Mouse (Mus musculus) intestine, embryonic 15.5 days (tissue): Measurements from ENCODE around the gene Cd96. TPM values are rescaled to one million over a fixed set of nuclear protein-coding genes. Genes with fewer than 3 reads are reported as not detected.
"Not testable (repeated sequence)": the region's sequence is repeated elsewhere in the genome, so short reads cannot be mapped to it uniquely, and the experiment has no call there.

ENCODE experiments used
- ATAC-seq: fragments of 200-750 bp; cut with Nextera tagmentation; 2 replicates; pipeline ENCODE4 v1.8.0; 2017; ENCODE audit warnings: moderate TSS enrichment, moderate library complexity
- H3K27ac ChIP-seq: fragments of 300-500 bp; sonication (generic); 2 replicates; pipeline ENCODE4 v1.5.1; 2015; ENCODE audit warnings: mild to moderate bottlenecking, inconsistent platforms
- H3K27me3 ChIP-seq: fragments of 300-500 bp; sonication (generic); replicated peaks from 2 replicates; pipeline ENCODE4 v1.6.1; 2015; ENCODE audit warnings: inconsistent platforms
- H3K36me3 ChIP-seq: fragments of 300-500 bp; sonication (generic); 2 replicates; pipeline ENCODE4 v1.6.1; 2015; ENCODE audit warnings: inconsistent platforms
- H3K4me1 ChIP-seq: fragments of 300-500 bp; sonication (generic); replicated peaks from 2 replicates; pipeline ENCODE4 v1.6.1; 2015; ENCODE audit warnings: inconsistent platforms
- H3K4me2 ChIP-seq: fragments of 300-500 bp; sonication (generic); replicated peaks from 2 replicates; pipeline ENCODE4 v1.6.1; 2015; ENCODE audit warnings: mild to moderate bottlenecking, inconsistent platforms
- H3K4me3 ChIP-seq: fragments of 300-500 bp; sonication (generic); replicated peaks from 2 replicates; pipeline ENCODE4 v1.5.1; 2015; ENCODE audit warnings: inconsistent platforms
- H3K9ac ChIP-seq: fragments of 300-500 bp; sonication (generic); 2 replicates; pipeline ENCODE4 v1.6.1; 2015; ENCODE audit warnings: inconsistent platforms
- H3K9me3 ChIP-seq: fragments of 300-500 bp; sonication (generic); 2 replicates; pipeline ENCODE4 v1.6.1; 2016; ENCODE audit warnings: inconsistent platforms
- WGBS: fragments of 180-500 bp; shearing (Covaris S2); methylation state at CpG from one replicate; pipeline ENCODE4 v1.1.7; 2015; 5-methylcytosine and 5-hydroxymethylcytosine counted together
- polyA plus RNA-seq: library from polyadenylated mRNA; unstranded; fragments of >200 nt; fragmentation: Nextera tagmentation; extraction: Ambion mirVana; gene quantifications from 2 replicates; pipeline ENCODE4 v1.2.1, GENCODE M21; 2015

The Cd96 gene
- polyA plus RNA-seq, result 0.32 and 0.43 TPM in 2 replicates

GRCm38 (mm10) chr16:46120020-46120419 is at the start of gene Cd96:
TSS of gene Cd96 (minus strand) at chr16:46120251.
- H3K9ac ChIP-seq, result no peak within 1 kb of the TSS
- no peaks in the 10 kb centered on the region for H3K4me1 ChIP-seq
- no peak within 1 kb of the TSS for H3K4me3 ChIP-seq
- no peak within 1 kb of the TSS for H3K4me2 ChIP-seq
- no peaks in the 10 kb centered on the region for H3K27me3 ChIP-seq
- 82% methylated on average over 10 of the region's 10 CpGs for WGBS
- no peaks in the 10 kb centered on the region for H3K36me3 ChIP-seq
- H3K27ac ChIP-seq, result no peak within 1 kb of the TSS
- no peaks in the 10 kb centered on the region for H3K9me3 ChIP-seq
- no peak for ATAC-seq

- no peak for ATAC-seq
- WGBS, result 75% methylated on average over 3 of the region's 3 CpGs
- H3K4me2 ChIP-seq, result no peak overlapping the region
- H3K9me3 ChIP-seq, result no peaks in the 10 kb centered on the region
- no peak overlapping the region for H3K9ac ChIP-seq
- no peaks in the 10 kb centered on the region for H3K27me3 ChIP-seq
- H3K36me3 ChIP-seq, result no peaks in the 10 kb centered on the region
- no peak overlapping the region for H3K27ac ChIP-seq
- H3K4me3 ChIP-seq, result no peak overlapping the region
- H3K4me1 ChIP-seq, result no peaks in the 10 kb centered on the region
Observed at GRCm38 (mm10) chr16:46166971-46167370, 46.9 kb upstream of the Cd96 start.

GRCm38 (mm10) chr16:46165305-46165704 is 45.3 kb upstream of the Cd96 start:
- Histone ChIP-seq H3K4me1 (no peaks in the 10 kb centered on the region), H3K9me3 (no peaks in the 10 kb centered on the region), H3K36me3 (no peaks in the 10 kb centered on the region), H3K4me2 (no peak overlapping the region), H3K4me3 (no peak overlapping the region), H3K27me3 (no peaks in the 10 kb centered on the region), H3K9ac (no peak overlapping the region), H3K27ac (no peak overlapping the region)
- ATAC-seq, result no peak
- 73% methylated on average over 4 of the region's 4 CpGs for WGBS

GRCm38 (mm10) chr16:46154832-46155231 is 34.8 kb upstream of the Cd96 start, which contains the start of gene Gm4737:
TSS of gene Gm4737 (minus strand) at chr16:46155077.
- H3K9me3 ChIP-seq, H3K4me2 ChIP-seq, H3K27me3 ChIP-seq, ATAC-seq, H3K4me1 ChIP-seq, H3K36me3 ChIP-seq, H3K4me3 ChIP-seq, H3K27ac ChIP-seq, H3K9ac ChIP-seq: not testable (repeated sequence)
- WGBS, result 97% methylated on average over 12 of the region's 16 CpGs

GRCm38 (mm10) chr16:46151141-46151540 is 31.1 kb upstream of the Cd96 start:
- Histone ChIP-seq H3K9ac (no peak overlapping the region), H3K27me3 (no peaks in the 10 kb centered on the region), H3K27ac (no peak overlapping the region), H3K4me1 (no peaks in the 10 kb centered on the region), H3K9me3 (no peaks in the 10 kb centered on the region), H3K4me3 (no peak overlapping the region), H3K36me3 (no peaks in the 10 kb centered on the region), H3K4me2 (no peak overlapping the region)
- no peak for ATAC-seq

GRCm38 (mm10) chr16:46148661-46149341 is 28.8 kb upstream of the Cd96 start:
- Histone ChIP-seq H3K9ac (no peak overlapping the region), H3K27me3 (no peaks in the 10 kb centered on the region), H3K9me3 (no peaks in the 10 kb centered on the region), H3K36me3 (no peaks in the 10 kb centered on the region), H3K4me2 (no peak overlapping the region), H3K4me1 (no peaks in the 10 kb centered on the region), H3K4me3 (no peak overlapping the region), H3K27ac (no peak overlapping the region)
- 61% methylated on average over 3 of the region's 3 CpGs for WGBS
- ATAC-seq, result no peak

GRCm38 (mm10) chr16:46146962-46147361 is 26.9 kb upstream of the Cd96 start:
- no peak overlapping the region for H3K4me3 ChIP-seq
- H3K4me1 ChIP-seq, result no peaks in the 10 kb centered on the region
- no peak overlapping the region for H3K27ac ChIP-seq
- H3K27me3 ChIP-seq, result no peaks in the 10 kb centered on the region
- no peaks in the 10 kb centered on the region for H3K36me3 ChIP-seq
- no peak overlapping the region for H3K4me2 ChIP-seq
- no peak for ATAC-seq
- WGBS, result 71% methylated on average over 3 of the region's 3 CpGs
- no peaks in the 10 kb centered on the region for H3K9me3 ChIP-seq
- no peak overlapping the region for H3K9ac ChIP-seq

GRCm38 (mm10) chr16:46122238-46122637 is 2.2 kb upstream of the Cd96 start:
- ATAC-seq, result 0 out of 2 replicates have a peak, but pooled peaks have one; percentile 55
- no peak overlapping the region for H3K27ac ChIP-seq
- no peaks in the 10 kb centered on the region for H3K9me3 ChIP-seq
- H3K4me2 ChIP-seq, result no peak overlapping the region
- H3K4me1 ChIP-seq, result no peaks in the 10 kb centered on the region
- H3K4me3 ChIP-seq, result no peak overlapping the region
- no peaks in the 10 kb centered on the region for H3K36me3 ChIP-seq
- no peak overlapping the region for H3K9ac ChIP-seq
- no peaks in the 10 kb centered on the region for H3K27me3 ChIP-seq

- H3K36me3 ChIP-seq, result no peaks in the 10 kb centered on the region
- no peaks in the 10 kb centered on the region for H3K9me3 ChIP-seq
- no peak overlapping the region for H3K9ac ChIP-seq
- no peak; the same call in 1 of the 2 replicates for ATAC-seq
- no peak overlapping the region for H3K4me3 ChIP-seq
- H3K4me2 ChIP-seq, result no peak overlapping the region
- no peaks in the 10 kb centered on the region for H3K4me1 ChIP-seq
- no peaks in the 10 kb centered on the region for H3K27me3 ChIP-seq
- no peak overlapping the region for H3K27ac ChIP-seq
- 19% methylated on average over 2 of the region's 2 CpGs for WGBS
Observed at GRCm38 (mm10) chr16:46121420-46121819, 1.4 kb upstream of the Cd96 start.

- Histone ChIP-seq H3K4me2 (no peak overlapping the region), H3K27ac (no peak overlapping the region), H3K4me1 (no peaks in the 10 kb centered on the region), H3K9me3 (no peaks in the 10 kb centered on the region), H3K9ac (no peak overlapping the region), H3K4me3 (no peak overlapping the region), H3K36me3 (no peaks in the 10 kb centered on the region), H3K27me3 (no peaks in the 10 kb centered on the region)
- WGBS, result 64% methylated on average over 3 of the region's 3 CpGs
- ATAC-seq, result no peak
Observed at GRCm38 (mm10) chr16:46120607-46121006, 556 bp upstream of the Cd96 start.

- Histone ChIP-seq H3K4me1 (no peaks in the 10 kb centered on the region), H3K4me2 (no peak overlapping the region), H3K36me3 (no peaks in the 10 kb centered on the region), H3K9ac (no peak overlapping the region), H3K9me3 (no peaks in the 10 kb centered on the region), H3K27me3 (no peaks in the 10 kb centered on the region), H3K27ac (no peak overlapping the region), H3K4me3 (no peak overlapping the region)
- peak; percentile 74 for ATAC-seq
- WGBS, result 81% methylated on average over 3 of the region's 3 CpGs
Observed at GRCm38 (mm10) chr16:46117645-46118044, 2.4 kb downstream of the Cd96 start.

GRCm38 (mm10) chr16:46114727-46115126 is 5.3 kb downstream of the Cd96 start:
- 84% methylated on average over 2 of the region's 2 CpGs for WGBS
- H3K27ac ChIP-seq, result no peak overlapping the region
- no peak overlapping the region for H3K4me3 ChIP-seq
- ATAC-seq, result no peak
- no peaks in the 10 kb centered on the region for H3K27me3 ChIP-seq
- no peaks in the 10 kb centered on the region for H3K4me1 ChIP-seq
- no peaks in the 10 kb centered on the region for H3K36me3 ChIP-seq
- no peak overlapping the region for H3K9ac ChIP-seq
- H3K9me3 ChIP-seq, result no peaks in the 10 kb centered on the region
- H3K4me2 ChIP-seq, result no peak overlapping the region

GRCm38 (mm10) chr16:46109536-46109935 is 10.5 kb downstream of the Cd96 start:
- H3K4me2 ChIP-seq, result no peak overlapping the region
- 69% methylated on average over 8 of the region's 8 CpGs for WGBS
- H3K4me3 ChIP-seq, result no peak overlapping the region
- ATAC-seq, result no peak
- H3K27me3 ChIP-seq, result no peaks in the 10 kb centered on the region
- H3K9me3 ChIP-seq, result no peaks in the 10 kb centered on the region
- no peaks in the 10 kb centered on the region for H3K4me1 ChIP-seq
- H3K36me3 ChIP-seq, result no peaks in the 10 kb centered on the region
- no peak overlapping the region for H3K27ac ChIP-seq
- no peak overlapping the region for H3K9ac ChIP-seq
